Comparison of ENCODE assay signal across 11 mouse cellular contexts in the genomic region with DNA sequence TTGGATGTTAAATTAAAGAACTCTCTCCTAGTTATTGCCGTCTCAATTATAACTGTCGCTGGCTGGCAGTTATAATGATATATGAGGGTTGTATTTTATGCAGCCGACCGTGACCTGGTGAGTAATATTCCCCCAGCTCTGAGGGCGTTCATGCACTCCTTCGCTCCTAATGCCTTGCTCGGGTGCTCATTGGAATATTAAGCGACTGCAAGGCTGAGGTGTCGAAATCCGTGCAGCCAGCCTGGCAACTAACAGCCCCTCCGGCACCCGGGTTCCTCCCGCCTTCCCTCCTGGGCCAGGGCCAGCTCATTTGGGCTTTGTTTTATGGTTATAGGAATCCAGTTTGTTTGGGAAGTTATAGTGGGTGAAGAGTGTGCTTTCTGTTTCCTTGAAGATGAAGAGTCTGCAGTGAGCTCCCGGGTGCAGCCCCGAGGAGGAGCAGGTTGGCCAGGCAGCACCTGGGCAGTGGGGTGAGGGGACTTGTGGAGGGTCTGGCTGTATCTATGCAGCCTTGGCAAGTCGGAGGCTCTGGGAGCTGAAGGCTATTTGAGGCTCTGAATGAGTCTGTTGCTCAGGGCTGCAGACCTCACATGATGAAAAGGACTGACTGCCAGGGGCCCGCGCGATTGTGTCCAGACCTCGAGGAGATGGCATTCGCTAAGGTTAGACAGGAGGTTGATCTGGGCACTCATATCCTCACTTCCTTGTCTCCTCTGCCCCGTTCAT. TPM values are rescaled to one million over a fixed set of nuclear protein-coding genes. Genes with fewer than 3 reads are reported as not detected.
A peak's percentile ranks its signal among the peaks of the same experiment; 100 is the strongest.
DNase-seq lines count a peak whose midpoint lies in the region; ATAC-seq and TF ChIP-seq lines count a peak whose summit lies in the region.
"Had no signal": no experiment of that assay in that cellular context is flagged by ENCODE, and none has a peak within 500 bp of the region (broad histone marks: within the 10 kb centered on the region; RNA-seq: fewer than 3 reads in every experiment).

No protein-coding gene starts in this region.

- no peak for TF ChIP-seq POLR2A in thymus, adult 2 months (IDR thresholded peaks at IDR 0.05; ENCODE audit: control insufficient read depth, extremely low read depth, insufficient read depth, low read length, poor library complexity)

- peaks cover 6% of the 10 kb centered on the region; the same call in 1 of the 2 replicates for H3K27me3 ChIP-seq in neural tube, embryonic 15.5 days (replicated peaks)
- no peaks in the 10 kb centered on the region for H3K27me3 ChIP-seq in thymus, adult 2 months (ENCODE audit: control insufficient read depth, insufficient read depth, low read length)

- no peak overlapping the region for H3K4me3 ChIP-seq in neural tube, embryonic 15.5 days (replicated peaks)
- no peak overlapping the region for H3K4me3 ChIP-seq in thymus, adult 2 months (ENCODE audit: control insufficient read depth, insufficient read depth, low read length)
- H3K4me3 ChIP-seq: megakaryocyte, embryonic 14.5 days had no signal

- H3K9me3 ChIP-seq in neural tube, embryonic 15.5 days (replicated peaks): no peaks in the 10 kb centered on the region

- peak overlapping the region; percentile 78 for H3K27ac ChIP-seq in neural tube, embryonic 15.5 days (replicated peaks)
- H3K27ac ChIP-seq in thymus, adult 2 months (ENCODE audit: control insufficient read depth, insufficient read depth, low read length): no peak overlapping the region

- peak overlapping the region; percentile 41 for H3K4me2 ChIP-seq in neural tube, embryonic 15.5 days

- DNase-seq in right cerebral cortex, postnatal 10 days (ENCODE audit: low spot score in 2 of 2): peak; percentile 56 to 72
- no peak for DNase-seq in right cerebral cortex, adult 18-20 months
- peak; percentile 36 for DNase-seq in heart, adult 8-10 months (ENCODE audit: low spot score)
- DNase-seq in kidney, postnatal 10 days: peak; percentile 45
- no peak for DNase-seq in layer of hippocampus, postnatal 36 days
- no peak for DNase-seq in thymus, adult 2 months

- peak; percentile 66 for ATAC-seq in neural tube, embryonic 15.5 days (ENCODE audit: low FRiP score)
- no peak for ATAC-seq in erythroid progenitor cell, adult 5-6 weeks (replicated peaks; ENCODE audit: low FRiP score, poor library complexity, severe bottlenecking)

- H3K9ac ChIP-seq in neural tube, embryonic 15.5 days (replicated peaks): no peak overlapping the region

- peaks cover 28% of the 10 kb centered on the region for H3K4me1 ChIP-seq in neural tube, embryonic 15.5 days
- H3K4me1 ChIP-seq in thymus, adult 2 months (replicated peaks; ENCODE audit: control insufficient read depth, insufficient read depth, low read length): no peaks in the 10 kb centered on the region; the same call in 1 of the 2 replicates
- H3K4me1 ChIP-seq: megakaryocyte, embryonic 14.5 days had no signal

- no peaks in the 10 kb centered on the region for H3K36me3 ChIP-seq in neural tube, embryonic 15.5 days
- no peaks in the 10 kb centered on the region for H3K36me3 ChIP-seq in thymus, adult 2 months (ENCODE audit: control insufficient read depth, insufficient read depth, low read length)

- 14% methylated on average over 22 of the region's 22 CpGs for WGBS in neural tube, embryonic 15.5 days
- 89% methylated on average over 22 of the region's 22 CpGs for WGBS in thymus, adult 2 months

- no peak for TF ChIP-seq CTCF in thymus, adult 2 months (IDR thresholded peaks at IDR 0.05; ENCODE audit: borderline replicate concordance, control insufficient read depth, extremely low read depth, insufficient read depth, low read length, poor library complexity)

RNA-seq across cellular contexts. Expression of a gene that starts 8.4 kb away (rescaled TPM):
- total RNA-seq in heart, adult 8-10 months (2022): not detected
- not detected in 2 replicates for polyA plus RNA-seq in neural tube, embryonic 15.5 days (2015; fragmentation: Nextera tagmentation; extraction: Ambion mirVana)
- total RNA-seq in erythroid progenitor cell, adult 5-6 weeks (2015; ENCODE audit: low replicate concordance): not detected in 2 replicates
- not detected in 2 replicates for total RNA-seq in erythroid progenitor cell, adult 5-6 weeks (2017; ENCODE audit: low replicate concordance)
- not detected for total RNA-seq in layer of hippocampus, postnatal 36 days (2021)
- not detected in 2 replicates for polyA plus RNA-seq in thymus, adult 2 months (2012; rRNA removed)
- polyA plus RNA-seq: intestine, embryonic 14.5 days; testis, adult 2 months had no signal

Comparison
In these comparisons a context has a peak if more than half of its experiments do, and no peak if none do; other contexts are left out.
1. DNase-seq: peak in right cerebral cortex, postnatal 10 days (2 of 2), heart, adult 8-10 months (single experiment) and kidney, postnatal 10 days (single experiment); none in right cerebral cortex, adult 18-20 months (single experiment), layer of hippocampus, postnatal 36 days (0 of 2) and thymus, adult 2 months (single experiment).